Mouse (Mus musculus) retina, postnatal 7 days (tissue): ENCODE results near the gene Hnrnpf.

Experiments used
- DNase-seq: peaks from one replicate; pipeline ENCODE4 v3.0.0-alpha.2; 2012; ENCODE audit warnings: low read depth, low spot score

Gene Hnrnpf

DNA sequence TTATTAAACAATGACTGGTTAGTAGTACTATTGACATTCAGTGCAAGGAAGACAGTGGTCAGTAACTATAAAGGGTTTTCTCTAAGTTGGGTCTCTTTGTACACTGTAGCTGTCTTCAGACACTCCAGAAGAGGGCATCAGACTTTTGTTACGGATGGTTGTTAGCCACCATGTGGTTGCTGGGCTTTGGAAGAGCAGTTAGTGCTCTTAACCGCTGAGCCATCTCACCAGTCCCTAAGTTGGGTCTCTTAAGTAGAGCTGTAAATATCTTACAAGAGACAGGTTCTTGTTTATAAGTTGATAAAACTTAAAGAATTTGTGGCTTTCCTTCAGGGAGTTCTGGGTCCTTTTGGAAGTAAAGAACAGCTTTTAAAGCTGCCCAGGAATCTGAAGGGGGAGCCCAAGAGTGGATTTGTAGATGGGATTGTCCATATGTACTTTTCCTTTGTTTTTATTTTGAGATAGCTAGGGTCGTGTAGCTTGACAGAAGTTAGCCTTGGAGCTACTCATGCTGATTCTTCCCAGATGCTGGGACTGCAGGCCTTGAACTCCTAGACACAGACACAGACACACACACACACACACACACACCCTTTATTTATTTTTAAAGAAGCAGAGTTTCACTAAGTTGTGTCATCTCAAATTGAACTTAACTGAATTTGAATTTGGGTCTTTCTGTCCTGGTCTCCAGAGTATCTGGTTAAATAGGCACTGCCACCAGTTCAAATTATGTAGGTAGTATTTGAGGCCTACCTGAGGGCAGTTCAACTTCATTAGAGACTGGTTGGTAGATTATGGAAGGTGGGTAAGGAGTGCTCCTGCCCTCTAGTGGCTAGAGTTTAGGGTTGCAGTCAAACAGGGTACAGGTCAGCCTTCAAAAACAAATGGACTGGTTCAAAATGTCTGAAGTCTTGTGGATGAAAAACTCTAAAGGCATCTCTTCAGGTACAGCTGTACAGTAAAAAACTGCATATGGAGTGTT is 20.8 kb downstream of the Hnrnpf start:
- DNase-seq, result no peak

DNA sequence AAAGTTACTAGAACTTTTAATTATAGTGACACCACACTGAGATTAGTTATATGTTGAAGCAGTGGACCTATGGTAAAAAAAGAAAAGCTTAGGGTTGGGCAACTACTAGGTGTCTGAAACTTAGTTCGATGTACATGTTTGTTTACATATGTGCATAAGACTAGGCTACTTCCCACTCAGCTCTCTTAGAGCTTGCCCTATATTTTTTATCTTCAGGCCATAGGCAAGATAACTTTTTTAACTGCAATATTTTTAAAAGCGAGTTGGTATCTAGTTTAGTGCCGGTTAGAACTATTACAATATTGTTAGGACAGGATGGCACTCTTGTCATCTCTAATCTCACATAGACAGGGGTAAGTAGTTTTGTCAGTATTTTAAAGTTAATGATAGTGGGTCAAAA is 21.9 kb downstream of the Hnrnpf start:
- no peak for DNase-seq

DNA sequence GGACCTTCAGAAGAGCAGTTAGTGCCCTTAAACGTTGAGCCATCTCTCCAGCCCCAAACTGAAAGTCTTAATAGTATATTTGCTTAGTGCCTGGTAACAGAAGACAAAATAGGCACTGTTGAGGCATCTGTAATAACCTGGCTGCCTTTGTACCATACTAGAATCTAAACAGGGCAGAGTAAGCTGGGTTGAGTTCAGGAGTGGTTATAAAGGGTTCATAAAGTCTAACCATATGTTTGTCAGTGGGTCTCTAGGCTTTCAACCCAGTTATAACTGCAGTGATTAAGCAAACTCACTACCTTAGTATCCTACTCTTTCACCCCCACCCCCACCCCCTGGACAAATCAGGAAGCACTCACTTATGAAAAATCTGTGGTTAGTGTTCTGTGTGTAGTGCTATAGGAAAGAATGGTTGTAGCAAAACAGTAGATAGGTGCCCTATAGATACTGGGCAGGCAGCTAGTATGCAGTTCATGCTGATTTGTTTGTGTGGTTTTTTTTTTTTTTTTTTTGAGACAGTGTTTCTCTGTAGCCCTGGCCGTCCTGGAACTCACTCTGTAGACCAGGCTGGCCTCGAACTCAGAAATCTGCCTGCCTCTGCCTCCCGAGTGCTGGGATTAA is 26.9 kb downstream of the Hnrnpf start:
- DNase-seq, result no peak

DNA sequence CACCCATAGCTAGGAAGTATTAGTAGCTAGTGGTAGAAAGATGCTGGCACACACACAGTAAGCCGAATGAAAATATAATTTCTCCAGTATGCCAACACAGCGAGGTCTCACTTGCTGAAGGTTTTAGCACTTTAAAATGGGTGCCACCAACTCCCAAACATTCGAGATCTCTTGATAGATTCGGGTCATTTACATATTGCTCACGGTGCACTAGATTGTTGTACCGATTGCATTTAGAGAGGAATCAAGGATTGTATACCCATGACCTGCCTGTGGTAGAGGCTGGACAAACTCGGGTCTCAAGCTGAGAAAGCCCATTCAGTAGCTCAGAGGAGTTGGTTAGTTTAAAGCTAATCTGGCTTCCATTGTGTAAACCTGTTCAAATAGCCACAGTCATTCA is 27.8 kb downstream of the Hnrnpf start:
- DNase-seq, result no peak

DNA sequence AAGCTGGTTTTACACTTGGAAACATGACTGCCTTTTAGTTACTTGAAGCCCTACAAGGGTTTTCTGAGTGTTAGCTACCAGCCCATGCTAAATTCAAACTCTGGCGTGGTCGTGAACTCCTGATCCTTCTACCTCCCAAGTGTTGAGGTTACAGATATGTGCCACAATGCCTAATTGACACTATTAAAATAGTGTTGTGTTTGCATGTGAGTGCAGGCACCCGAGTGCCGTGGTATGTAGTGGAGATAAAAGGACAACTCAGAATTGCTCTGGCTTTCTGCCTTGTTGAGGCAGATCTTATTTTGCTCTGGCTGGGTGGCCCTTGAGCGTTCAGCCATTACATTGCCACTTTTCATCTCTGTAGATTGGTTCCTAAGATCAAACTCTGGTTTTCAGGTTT is 28.6 kb downstream of the Hnrnpf start:
- DNase-seq, result no peak

DNA sequence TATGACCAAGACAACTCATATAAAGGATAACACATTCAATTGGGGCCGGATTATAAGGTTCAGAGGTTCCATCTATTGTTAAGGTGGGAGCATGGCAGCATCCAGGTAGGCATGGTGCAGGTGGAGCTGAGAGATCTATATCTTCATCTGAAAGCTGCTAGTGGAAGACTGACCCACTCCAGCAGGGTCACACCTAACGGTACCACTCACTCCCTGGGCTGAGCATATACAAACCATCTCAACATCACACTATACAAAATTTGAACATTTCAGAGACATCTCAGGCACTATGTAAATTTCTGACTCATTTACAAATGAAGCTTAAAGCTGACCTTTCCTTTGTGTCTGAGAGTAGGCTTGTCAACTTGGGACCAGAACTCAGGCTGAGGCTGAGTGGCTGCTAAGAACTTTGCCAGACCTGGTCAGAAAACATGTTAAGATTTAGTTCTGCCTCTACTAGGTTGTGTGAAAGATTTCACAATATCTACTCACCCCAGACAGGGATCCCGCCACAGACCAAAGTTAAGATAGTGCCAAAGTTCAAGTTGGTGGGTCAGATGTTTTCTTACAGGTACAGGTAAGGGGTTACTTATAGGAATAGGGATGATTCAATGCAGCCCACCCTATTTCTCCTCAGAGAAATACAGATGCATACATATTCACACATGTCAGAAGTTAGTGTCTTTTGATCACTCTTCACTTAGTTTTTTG is 30.0 kb downstream of the Hnrnpf start:
- no peak for DNase-seq

DNA sequence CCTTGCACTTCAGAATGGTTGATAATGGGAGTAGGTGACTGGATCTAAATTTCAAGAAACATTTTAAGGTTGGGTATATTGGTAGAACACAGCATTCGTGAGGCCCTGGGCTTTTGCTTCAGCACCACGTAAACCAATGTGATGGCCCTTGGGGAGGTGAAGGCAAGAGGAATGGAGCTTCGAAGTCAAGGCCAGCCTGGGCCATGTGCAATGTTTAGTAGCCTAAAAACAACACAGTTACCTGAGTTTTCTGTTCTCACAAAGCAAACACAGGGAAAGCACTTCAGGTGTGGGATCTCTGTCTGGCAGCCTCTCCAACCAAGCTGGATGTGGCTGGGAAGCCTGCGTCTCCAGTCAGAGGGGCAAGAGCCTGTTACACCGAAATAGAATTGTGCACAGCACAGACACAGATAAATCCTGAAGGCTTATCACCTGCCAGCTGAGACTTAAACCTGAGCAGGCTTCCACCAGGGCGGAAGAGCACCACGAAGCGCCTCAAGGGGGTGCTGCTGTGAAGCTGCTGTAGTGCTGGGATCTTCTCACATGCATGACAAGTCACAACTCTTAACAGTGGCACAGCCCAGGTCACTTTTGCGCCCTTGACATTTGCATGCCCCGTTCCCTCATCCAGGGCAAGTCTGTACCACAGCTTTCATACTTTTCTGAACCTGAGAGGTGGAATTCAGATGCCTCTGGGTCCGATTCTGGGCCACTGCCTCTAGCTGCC is 32.4 kb downstream of the Hnrnpf start:
- peak; percentile 59 for DNase-seq

DNA sequence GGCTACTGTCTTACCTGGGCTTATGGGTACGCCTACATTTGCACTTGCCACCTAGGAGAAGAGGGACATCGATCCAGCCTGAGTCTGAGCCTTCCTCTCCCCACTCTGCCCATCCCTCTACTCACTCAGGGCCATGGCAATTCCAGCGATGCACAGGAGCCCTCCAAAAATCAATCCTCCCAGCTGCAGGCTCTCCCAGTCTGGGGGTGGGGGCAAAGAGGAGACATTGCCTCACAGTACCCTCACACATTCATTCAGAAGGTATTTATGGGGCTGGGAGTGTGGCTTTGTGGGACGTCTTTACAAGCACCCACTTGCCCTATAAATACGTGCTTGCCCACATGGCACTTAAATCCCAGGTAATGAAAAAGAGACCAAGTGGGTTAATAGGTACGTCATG is 34.2 kb downstream of the Hnrnpf start:
- DNase-seq, result no peak

DNA sequence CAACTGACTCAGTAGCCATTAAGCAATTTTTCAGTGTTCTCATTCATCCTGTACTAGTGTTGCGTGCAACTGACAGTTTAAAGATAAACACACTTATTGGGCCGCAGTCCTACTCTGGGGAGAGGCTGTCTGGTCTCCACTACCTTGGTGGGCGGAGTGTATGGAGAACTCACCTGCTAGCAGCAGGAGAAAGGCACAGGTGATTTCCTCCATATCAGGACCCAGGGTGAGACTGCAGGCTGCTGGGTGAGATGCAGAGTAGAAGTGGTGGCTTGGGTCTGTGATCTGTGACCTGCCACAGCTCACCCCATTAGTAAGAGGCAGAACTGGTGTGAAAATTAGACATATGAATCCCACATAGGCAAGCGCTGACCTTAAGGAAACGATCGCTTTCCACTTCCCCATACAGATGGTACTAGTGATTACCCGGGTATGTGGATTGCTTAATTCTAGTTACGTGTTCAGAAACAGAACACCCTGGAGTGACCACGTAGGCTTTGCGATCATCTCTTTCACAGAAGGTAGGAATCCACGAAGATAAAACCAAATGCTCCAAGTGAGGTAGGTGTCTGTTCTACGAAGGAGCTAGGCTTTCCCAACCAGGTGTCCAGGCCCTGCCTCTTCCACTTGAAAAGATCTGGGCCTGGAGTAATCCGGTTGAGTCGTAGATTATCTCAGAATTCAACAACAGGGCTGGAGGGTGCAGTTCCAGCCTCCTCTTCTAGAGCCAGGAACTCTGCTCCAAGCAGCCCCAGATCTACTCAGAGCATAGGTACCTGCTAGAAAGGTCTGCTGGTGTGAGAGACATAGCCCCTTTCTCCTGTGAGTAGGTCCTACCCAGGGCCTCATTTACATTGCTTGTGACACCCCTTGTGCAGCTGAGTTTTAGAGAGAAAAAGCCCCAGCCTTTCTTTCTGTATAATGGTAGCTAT is 35.8 kb downstream of the Hnrnpf start:
- DNase-seq, result no peak

DNA sequence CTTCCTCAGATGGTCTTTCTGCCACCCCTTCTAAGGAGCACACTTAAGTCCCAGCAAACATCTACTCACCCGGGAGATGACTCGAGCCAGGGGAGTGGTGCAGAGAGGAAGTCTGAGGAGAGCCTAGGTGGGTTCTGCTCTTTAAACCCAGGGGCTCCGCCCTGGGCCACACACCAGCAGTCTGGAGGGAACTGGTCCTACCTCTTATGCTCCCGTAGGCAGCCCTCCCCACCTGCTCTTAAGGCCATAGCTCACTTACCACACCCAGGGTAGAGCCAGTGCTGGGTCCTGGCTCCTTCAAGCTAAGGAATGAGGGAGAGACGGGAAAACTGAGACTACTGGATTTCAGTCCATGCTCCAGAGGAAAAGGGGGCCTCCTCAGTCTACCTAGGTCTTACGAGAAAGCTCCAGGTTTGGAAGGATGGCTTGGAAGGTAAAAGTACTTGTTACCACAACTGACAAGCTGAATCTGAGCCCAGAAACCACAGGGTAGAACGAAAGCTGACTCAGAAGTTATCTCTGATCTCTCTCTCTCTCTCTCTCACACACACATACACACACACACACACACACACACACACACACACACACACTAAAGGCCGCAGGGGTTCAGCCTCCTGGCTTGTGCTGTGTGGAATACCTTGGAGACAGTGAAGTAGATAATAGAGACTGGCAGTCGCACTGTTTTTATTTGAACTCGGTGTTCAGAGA is 37.3 kb downstream of the Hnrnpf start, which contains the start of gene Fxyd4:
Gene Fxyd4, minus strand, starts transcription at position 471 of the 711 bp plus-strand sequence.
- DNase-seq, result no peak

DNA sequence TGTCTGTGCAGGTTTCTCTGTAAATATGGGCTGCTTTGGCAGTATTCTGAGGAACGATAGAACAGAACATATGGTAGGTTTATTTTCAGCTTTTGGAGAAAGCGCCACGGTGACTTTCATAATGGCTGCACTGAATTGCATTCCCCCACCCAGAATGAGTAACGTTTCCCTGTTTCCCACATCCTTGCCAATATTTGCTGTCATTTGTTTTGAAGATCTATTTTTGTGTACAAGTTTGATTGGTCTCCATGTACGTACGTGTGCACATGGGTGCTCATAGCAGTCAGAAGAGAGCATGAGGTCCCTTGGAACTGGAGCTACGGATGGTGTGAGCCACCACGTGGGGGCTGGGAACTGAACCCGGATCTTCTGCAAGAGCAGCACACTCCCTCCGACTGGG is 38.8 kb downstream of the Hnrnpf start:
- no peak for DNase-seq

DNA sequence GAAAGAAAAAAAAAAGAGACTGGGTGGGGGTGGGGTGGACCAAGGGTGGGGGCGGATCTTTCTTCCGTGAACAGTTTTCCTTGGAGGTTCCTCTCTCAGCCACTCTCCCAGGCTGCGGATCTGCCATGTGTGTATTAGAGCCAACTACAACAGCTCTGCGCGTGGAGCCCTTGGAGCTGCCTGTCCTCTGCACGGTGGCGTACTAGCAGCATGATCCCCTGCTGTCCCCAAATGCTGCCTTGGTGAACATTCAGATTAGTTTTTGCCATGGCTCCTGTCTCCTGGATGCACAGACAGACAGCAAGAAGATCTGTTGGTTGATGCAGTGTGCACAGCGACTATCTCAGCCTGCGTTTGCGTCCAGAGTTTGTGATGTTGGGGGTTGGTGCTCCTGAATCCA is 42.6 kb downstream of the Hnrnpf start:
- no peak for DNase-seq

DNA sequence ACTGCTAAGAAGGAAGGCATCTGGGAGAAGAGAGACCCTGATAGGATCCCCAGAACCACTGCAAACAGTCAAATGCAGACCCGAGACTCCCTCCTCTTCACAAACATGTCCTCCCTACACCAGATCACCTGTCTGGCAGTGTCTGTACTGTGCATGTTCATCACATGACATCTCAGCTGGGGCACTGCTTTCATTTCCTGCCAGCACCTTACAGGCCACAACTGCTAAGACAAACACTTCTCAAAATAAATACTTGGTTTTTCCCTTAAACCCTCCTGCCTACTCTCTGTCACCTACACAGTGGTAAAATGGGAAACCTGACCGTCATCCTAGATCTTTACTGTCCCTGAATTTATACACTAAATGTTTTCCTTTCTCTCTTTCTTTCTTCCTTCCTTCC is 43.8 kb downstream of the Hnrnpf start:
- DNase-seq, result no peak

DNA sequence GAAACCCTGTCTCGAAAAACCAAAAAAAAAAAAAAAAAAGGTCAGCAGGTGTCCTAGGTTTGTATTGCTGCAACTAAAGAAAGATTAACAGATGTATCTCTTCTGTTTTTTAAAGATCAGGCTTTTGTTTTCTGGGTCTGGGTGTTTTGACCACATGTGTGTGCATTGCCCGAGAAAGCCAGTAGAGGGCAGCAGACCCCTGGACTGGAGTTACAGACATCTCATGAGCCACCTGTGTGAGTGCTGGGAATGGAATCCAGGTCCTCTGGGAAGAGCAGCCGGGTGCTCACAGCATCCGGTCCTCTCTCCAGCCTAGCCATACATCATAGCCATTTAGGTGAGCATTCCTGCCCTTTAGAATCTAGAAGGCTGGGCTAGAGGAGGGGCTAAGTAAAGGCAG is 52.2 kb downstream of the Hnrnpf start:
- DNase-seq, result no peak

DNA sequence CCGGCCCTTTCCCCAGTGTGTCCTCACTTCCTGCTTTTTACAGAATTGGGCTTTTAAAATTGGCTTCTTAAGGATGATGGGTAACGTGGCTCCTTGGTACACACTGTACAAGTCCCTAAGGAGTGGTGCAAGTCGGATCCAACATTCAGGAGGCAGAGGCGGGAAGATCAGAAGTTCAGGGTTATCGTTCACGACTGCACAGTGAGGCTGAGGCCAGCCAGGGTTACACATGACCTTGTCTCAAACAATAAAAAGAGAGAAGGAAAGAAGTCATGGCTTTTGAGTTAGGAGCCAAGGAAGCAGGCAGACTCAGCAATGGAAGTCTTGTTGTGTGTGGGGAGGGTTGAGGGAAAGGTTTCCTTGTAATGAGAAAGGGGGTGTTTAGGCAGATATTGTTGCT is 56.0 kb downstream of the Hnrnpf start:
- DNase-seq, result no peak

DNA sequence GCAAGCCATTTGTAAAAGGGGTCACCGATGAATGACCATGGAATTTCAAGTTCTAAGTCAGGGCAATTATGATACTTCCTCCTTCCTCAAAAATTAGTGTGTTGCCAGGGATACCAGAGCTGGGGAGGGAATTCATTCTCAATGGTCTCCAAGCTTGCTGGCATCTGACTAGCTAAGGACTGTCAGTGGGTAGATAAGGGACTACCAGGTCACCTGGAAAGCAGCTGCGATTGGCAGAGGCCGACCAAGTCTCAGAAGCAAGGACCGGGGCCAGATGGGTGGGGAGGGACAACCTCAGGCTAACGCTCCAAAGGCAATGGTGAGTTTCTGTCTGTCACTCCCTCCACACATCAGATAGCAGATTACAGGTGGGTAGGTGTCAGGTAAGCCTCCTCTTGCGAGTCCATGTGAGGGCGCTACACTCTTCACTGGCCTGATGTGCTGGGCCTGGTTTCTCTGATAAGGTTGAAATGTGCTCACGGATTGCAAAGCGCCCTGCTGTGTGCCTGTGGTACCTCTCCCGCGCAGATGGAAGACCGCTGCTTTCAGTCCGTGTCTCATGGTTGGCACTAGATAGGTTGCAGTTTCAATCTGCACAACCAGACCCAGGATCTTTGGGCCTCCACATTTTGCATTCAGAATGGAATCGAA is 56.9 kb downstream of the Hnrnpf start:
- no peak for DNase-seq

DNA sequence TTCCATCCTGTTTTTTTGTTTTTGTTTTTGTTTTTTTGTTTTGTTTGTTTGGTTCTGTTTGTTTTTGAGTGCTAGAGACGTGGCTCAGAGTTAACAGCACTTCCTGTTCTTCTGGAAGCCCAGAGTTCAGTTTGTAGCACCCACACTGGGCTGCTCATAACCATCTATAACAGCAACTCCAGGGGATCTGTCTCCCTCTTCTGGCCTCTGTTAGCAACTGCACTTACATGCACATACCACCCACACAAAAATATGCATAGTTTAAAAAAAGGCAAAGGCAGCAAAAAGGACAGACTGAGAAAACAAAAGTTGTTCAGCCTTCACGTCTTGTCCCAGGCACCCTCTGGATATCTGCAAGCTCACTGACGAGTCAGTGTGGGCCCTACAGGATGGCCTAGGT is 63.1 kb downstream of the Hnrnpf start:
- no peak for DNase-seq

DNA sequence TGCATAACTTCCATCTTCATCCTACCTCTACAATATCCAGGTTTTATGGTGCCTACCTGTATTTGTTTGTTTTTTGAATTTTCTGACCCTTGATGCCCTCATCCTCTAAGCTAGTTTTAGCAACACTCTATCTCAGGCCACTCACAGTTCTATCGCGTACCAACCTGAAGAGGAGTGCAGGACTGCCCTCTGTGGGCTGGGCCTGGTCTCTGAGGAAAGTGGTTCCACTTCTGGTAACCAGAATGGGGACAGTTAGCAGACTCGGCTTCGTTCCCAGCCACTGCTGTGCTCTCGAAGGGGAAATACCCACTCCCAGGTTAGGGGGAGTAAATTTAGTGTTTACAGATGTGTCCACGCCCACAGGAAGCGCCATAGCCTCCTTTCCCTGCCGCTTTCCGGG is 66.6 kb downstream of the Hnrnpf start:
- DNase-seq, result no peak
